Mouse (Mus musculus) adipocyte (in vitro differentiated cells): ENCODE results near the gene Thbd.

ENCODE experiments used
- DNase-seq: peaks from one replicate; pipeline ENCODE4 v3.0.0-alpha.2; 2016; ENCODE audit warnings: low spot score

The Thbd gene

DNA sequence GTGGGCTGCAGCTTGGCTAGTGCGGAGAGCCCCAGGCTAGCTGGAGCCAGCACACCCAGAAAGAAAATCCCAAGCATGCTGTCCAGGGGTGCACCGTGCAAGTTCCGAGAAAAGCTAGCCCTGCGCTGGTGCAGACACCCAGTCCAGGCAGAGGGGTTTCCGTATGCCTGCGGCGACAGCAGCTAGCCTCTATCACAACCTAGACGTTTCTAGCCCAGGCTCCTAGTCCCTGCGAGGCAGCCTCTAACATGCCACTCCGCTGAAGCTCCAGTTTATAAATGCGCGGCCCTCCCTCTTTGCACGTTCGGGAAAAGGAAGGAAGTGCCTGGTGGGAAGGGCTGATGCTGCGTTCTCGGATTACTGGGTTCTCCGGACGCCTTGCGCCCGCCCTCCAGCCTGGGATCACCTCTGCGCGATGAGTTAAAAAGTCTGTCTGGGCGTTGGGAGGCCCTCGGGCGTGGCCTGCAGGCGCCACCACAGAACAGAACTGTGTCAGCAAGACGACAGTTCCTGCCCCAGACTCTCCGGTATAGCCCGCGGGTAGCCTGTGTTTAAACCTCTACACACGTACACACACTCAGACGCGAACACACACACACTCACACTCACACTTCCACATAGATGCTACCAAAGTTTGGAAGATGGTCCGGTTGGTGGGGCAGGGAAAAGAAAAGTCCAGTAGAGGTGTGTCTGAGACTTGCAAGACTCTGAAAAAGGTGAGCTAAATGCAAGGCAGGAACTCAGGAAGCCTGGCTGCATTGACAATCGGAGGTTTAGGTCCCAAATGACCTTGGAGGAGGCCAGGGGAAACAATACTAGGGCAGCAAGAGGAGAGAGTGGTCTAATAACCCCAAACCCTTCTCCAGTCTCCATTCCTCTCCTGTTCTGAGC, at the start of gene Thbd:
Gene Thbd, minus strand, starts transcription at position 319 of the 891 bp plus-strand sequence.
- peak; percentile 74 for DNase-seq

- DNase-seq = peak; percentile 35
These were observed 47.4 kb upstream of the Thbd start for GRCm38 (mm10) chr2:148455341-148455740.

DNA sequence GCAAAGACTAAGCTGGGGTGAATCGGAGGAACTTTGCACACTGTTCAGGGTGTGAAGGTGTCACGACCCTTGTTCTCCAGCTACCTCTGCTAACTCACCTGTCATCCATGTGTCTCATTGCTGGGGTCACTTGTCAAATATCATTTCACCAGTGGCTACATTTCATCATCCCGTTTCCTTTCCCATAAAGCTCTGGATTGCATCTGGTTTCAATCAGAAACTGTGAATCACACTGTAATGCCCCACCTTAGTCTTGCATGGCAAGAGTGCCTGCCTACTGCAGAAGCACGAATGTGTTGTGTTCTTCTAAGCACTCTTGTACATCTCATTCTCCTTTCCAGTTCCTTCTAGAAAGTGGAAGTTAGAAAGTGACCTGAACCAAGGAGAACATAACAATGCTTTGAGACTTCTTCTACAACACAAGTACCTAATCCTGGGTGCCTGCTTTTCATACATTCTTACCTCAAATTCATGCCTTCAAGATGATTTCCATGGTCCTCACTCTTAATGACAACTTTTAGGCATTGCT, 46.1 kb upstream of the Thbd start:
- peak; percentile 60 for DNase-seq

DNA sequence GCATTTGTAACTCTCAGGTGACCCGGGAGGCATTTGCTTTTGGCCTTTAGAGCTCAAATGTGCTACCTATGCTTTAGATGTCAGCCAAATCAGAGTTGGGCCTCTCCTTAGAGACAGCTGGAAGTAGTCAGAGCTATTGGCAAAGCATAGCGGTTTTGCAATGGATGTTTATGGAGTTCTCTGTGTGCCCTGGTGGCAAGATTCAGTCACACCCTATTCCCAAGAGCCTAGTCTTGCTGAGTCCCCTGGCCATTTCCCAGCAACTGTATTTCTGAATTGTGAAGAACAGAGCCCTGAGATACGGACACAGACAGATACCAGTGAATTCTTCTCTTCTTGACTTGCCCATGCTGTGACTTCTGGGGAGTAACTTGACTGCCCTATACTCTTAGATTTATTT, 45.1 kb upstream of the Thbd start:
- peak; percentile 98 for DNase-seq

DNA sequence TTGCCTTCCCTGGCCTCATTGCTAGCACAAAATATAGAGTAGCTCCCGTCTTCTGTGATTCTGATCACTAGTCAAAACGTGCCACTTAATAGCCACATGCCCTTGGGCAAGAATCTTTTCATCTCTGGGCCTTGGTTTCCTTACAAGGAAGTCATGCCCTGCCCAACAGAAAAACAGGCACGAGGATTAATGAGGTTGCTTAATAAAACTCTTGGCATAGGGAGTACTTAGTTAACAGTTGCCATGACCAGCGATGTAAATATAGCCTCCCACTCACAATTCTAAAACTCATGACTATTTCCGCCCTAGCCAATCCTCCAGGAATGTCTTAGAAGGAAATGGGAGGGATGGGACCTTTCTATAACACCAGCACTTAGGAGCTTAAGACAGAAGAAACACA, 43.5 kb upstream of the Thbd start:
- DNase-seq = peak; percentile 71

GRCm38 (mm10) chr2:148450616-148451015, 42.6 kb upstream of the Thbd start:
- DNase-seq = peak; percentile 51

GRCm38 (mm10) chr2:148449659-148450058, 41.7 kb upstream of the Thbd start:
- DNase-seq = no peak

DNA sequence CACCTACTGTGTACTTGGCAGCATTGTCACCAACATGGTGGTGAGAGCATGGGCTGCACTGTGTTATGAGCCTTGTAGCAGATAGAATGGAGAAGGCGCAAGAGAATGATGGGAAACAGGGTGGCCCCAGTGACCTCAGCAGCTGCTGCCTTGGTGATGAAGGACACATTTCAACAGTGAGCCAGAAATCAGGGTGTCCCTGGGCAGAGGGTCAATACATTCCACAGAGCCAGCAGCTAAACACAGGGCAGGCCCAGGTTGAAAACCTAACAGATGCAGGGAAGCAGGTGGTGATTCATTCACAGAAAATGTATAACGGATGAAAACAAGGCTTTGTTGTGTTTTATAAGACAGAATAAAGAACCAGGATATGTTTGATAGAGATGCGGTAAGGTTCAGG, 38.5 kb upstream of the Thbd start:
- no peak for DNase-seq

DNA sequence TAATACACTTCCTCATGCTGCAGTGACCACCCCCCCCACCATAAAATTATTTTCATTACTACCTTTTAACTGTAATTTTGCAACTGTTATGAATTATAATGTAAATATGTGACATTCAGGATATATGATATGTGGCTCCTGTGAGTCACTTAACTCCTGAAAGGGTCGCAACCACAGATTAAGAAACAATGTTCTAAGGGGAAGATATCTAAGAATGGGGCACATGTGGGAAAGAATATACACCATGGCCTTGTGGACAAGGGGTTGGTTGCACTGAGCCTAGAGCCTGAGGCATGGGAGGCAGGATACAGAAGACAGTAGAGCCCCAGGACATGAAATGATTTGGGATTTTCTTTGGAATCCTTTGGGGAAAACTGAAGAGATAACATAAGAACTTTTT, 37.6 kb upstream of the Thbd start:
- DNase-seq = no peak

GRCm38 (mm10) chr2:148444472-148444871, 36.5 kb upstream of the Thbd start:
- DNase-seq = peak; percentile 83

DNA sequence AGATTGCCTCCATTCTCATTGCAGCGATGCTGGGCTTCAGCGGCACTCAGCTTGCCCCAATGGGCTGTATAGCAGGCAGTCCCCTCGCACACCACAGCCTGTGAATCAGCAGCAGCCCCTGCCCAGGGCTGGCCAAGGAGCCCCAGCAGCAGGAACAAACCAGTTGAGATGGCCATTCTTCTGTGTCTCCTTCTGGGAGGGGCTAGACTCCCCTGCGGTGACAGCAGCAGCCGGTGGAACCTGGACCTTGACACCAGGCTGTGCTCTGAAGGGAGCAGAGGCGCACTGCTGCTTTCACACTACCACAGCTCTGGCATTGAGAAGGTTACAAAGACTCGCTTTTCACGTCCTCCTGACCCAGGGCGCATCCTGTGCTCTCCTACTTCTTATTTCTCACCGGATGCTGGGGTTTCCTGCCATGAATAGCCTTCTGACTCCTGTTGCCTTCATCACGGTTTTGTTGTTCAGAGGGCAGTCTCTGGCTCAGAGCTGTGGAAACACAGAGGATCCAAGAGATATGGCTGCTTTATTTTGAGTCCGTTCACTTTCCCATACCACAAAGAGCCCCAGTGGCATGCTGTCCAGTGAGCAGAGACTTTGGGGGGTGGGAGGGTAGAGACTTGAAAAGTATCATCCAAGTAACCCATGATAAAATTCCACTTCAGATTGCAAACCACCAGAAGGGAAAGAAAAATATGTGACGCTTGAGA, 35.4 kb upstream of the Thbd start, which contains the start of gene Cd93:
Gene Cd93, minus strand, starts transcription at position 315 of the 710 bp plus-strand sequence.
- no peak for DNase-seq

DNA sequence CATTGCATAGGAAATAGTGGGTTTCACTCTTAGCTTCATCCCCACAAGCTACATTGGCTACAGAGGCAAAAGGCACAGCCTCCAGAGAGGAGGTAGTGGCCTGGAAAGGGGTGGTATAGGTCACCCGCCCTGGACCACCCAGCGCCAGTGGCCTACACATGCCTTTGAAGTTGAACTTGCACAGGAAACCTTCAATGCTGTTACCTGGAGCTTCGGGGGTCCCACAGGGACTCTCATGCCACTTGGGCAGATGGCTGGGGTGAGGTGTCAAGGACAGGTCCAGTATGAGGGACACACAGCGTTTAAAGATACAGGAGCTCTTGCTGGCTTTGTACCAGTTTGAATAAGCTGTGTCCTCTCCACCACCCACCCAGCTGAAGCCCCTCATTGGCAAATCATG, 34.7 kb upstream of the Thbd start:
- DNase-seq = no peak

DNA sequence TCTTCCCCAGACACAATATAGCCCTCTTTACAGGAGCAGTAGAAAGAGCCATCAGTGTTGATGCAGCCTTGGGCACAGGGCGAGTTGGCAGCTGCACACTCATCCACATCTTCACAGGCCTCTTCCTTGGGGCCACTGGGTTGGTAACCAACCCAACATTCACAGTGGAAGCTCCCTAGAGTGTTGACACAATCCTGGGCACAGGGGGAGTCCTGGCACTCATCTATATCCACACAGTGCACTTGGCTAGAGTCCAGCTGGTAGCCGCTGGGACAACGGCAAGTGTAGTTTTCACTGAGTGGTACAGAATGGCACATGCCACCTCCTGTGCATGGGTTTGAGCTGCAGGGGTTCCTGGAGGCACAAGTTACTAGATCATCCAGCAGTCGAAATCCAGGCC, 34.2 kb upstream of the Thbd start:
- no peak for DNase-seq

GRCm38 (mm10) chr2:148441421-148441820, 33.4 kb upstream of the Thbd start:
- no peak for DNase-seq

GRCm38 (mm10) chr2:148439691-148440276, 31.8 kb upstream of the Thbd start:
- DNase-seq = peak; percentile 29

DNA sequence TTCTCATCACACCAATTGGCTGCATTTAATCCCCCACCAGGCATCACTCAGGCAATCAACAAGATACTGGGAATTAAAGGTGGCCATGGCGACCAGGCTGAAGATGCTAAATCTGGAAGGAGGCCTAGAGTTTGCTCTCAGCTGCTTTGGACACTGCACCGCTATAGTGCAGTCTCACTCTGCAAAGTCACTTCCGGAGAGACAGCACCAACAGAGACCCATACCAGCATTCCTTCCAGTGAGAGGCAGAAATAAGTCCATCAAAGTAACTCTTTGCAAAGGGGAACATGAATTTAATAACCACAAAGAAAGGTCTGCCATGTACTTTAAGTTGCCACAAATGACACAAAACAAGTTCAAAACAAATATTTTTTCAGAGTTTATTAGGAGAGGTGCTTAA, 28.3 kb upstream of the Thbd start:
- no peak for DNase-seq

DNA sequence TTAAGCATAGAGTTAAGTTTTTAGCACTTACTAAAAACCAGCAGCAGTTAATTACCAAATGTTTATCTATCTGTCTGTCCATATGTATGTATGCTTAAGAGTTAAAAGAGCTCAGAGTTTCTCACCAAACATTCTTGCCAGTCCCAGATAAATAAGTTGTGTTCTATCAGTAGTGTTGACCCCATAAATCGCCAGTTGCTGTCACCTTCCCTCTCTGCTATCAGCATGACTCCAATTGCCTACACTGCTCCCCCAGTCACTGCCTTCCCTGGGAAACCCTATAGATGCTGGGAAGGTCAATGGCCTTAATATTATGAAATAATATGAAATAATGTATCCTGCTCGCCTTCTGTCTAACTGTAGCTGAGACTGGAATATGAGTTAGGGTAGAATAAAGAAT, 24.4 kb upstream of the Thbd start:
- no peak for DNase-seq

DNA sequence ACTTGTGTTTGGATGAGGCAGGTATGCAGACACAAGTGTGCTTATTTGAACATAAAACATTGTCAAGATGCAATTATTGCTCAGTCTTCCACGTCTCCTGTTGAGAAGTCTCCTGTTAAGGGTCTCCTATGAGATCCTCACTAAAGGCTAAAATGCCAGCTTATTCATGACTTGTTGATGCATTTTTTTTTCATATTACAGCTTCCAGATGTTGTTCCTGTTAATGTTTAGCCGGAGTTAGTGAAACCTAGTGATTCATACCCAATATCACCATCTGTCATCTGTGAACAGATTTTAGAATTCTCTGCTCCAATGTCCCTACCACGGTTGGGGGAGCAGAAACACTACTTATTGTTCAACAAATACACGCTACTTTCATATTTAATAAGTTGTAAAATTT, 23.0 kb upstream of the Thbd start:
- no peak for DNase-seq

DNA sequence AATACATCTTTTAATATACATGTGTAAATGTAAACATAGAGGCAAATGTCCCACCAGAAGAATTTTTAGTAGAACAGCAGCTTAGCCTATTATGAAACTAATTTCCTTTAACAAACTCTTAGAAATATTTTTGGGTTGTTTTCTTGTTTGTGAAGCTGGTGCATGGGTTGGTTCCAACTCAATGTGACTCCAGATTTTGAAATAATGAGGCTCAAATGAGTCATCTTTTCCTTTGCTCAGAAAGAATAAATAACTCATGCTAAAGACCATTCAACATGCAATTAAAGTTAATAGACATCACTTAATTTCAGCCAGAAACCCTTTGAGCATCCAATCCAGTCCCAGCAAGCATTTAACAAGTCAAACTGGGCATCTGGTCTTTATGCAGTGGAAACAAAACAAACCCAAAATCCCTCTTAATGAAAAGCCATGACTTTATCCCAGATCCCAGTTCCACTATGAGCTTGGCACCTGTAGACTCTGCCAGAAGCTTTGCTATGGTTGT, 21.1 kb upstream of the Thbd start:
- DNase-seq = peak; percentile 87

GRCm38 (mm10) chr2:148428523-148428922, 20.5 kb upstream of the Thbd start:
- peak; percentile 63 for DNase-seq

DNA sequence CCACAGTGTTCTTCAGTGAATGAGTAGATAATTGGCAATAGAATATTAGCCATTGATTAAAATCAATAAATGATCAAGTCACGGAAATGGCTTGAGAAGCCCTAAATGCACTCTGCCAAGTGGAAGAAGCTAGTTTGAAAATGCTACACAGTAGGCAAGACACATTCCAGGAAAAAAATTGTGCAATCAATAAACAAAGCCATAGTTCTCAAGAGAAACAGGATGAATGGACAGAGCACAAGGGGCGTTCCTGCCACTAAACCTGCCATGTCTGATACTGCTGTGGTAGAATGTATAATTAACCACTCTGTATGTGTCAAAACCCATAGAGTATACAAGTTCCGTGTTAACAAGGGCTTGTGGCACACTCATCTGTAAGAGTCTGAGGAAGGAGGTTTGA, 19.6 kb upstream of the Thbd start:
- peak; percentile 78 for DNase-seq

- DNase-seq = no peak
These were observed 17.9 kb upstream of the Thbd start for GRCm38 (mm10) chr2:148425709-148426382.
